Mouse (Mus musculus) thymus, adult 2 months (tissue): ENCODE results near the gene Cacng6. TPM values are rescaled to one million over a fixed set of nuclear protein-coding genes. Genes with fewer than 3 reads are reported as not detected.
"Not testable (repeated sequence)": the region's sequence is repeated elsewhere in the genome, so short reads cannot be mapped to it uniquely, and the experiment has no call there.

Experiments
- DNase-seq: peaks from one replicate; pipeline ENCODE4 v3.0.0; 2021
- H3K27ac ChIP-seq: fragments of 200-500 bp; 2 replicates; pipeline ENCODE4 v1.5.1; 2012; ENCODE audit warnings: low read length, control low read depth; ENCODE audit not compliant: control insufficient read depth, insufficient read depth
- H3K27me3 ChIP-seq: fragments of 200-500 bp; 2 replicates; pipeline ENCODE4 v1.6.1; 2012; ENCODE audit warnings: mild to moderate bottlenecking, low read length, moderate library complexity, mixed read lengths; ENCODE audit not compliant: control insufficient read depth, insufficient read depth
- H3K36me3 ChIP-seq: fragments of 200-500 bp; 2 replicates; pipeline ENCODE4 v1.6.1; 2012; ENCODE audit warnings: mild to moderate bottlenecking, low read length, moderate library complexity; ENCODE audit not compliant: control insufficient read depth, insufficient read depth
- H3K4me1 ChIP-seq: fragments of 200-500 bp; replicated peaks from 2 replicates; pipeline ENCODE4 v1.6.1; 2012; ENCODE audit warnings: low read length; ENCODE audit not compliant: control insufficient read depth, insufficient read depth
- H3K4me3 ChIP-seq: fragments of 200-500 bp; 2 replicates; pipeline ENCODE4 v1.5.1; 2012; ENCODE audit warnings: mild to moderate bottlenecking, low read length, control low read depth, moderate library complexity; ENCODE audit not compliant: control insufficient read depth, insufficient read depth
- CTCF ChIP-seq: fragments of 200-500 bp; IDR thresholded peaks from 2 replicates; pipeline ENCODE4 v1.5.1; 2012; ENCODE audit warnings: mild to moderate bottlenecking, control low read depth, low read length, moderate library complexity, borderline replicate concordance; ENCODE audit not compliant: control insufficient read depth, poor library complexity, insufficient read depth; ENCODE audit errors: extremely low read depth
- POLR2A ChIP-seq: fragments of 200-500 bp; IDR thresholded peaks from 2 replicates; pipeline ENCODE4 v1.6.1; 2012; ENCODE audit warnings: mild to moderate bottlenecking, low read length, control low read depth, moderate library complexity; ENCODE audit not compliant: control insufficient read depth, poor library complexity, insufficient read depth; ENCODE audit errors: extremely low read depth
- WGBS: fragments of 180-500 bp; shearing (Covaris S2); methylation state at CpG from one replicate; pipeline ENCODE4 v1.1.7; 2018; 5-methylcytosine and 5-hydroxymethylcytosine counted together
- polyA plus RNA-seq: library from polyadenylated mRNA; depleted of rRNA; stranded (reverse); fragments of >200 nt; gene quantifications from 2 replicates; pipeline ENCODE4 v1.2.3, GENCODE M21; 2012

Gene Cacng6
- polyA plus RNA-seq, 1 experiment, result 0.40 TPM

DNA sequence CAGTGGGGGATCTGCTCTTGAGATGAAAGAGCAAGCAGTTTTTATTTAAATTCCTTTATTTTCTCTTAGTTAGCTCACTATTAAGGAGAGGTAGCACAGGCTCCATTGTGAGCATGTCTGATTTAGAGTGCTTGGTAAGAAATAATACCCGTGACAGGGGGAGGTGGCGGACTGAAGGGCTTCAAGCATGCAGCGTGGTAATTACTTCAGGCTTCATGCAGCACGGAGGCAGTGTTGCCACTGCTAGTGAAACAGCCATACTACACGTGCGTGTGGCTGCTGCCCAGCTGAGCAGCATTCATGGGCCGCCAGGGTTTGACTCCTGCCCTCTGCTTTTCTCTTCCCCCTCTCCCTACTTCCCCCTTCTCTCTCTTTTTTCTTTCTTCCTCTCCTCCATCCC lies 26.2 kb upstream of the Cacng6 start:
- TF ChIP-seq CTCF (no peak), POLR2A (no peak)
- H3K27ac ChIP-seq, result no peak overlapping the region
- no peak for DNase-seq
- H3K4me1 ChIP-seq, result no peaks in the 10 kb centered on the region
- H3K27me3 ChIP-seq, result no peaks in the 10 kb centered on the region
- H3K4me3 ChIP-seq, result no peak overlapping the region
- no peaks in the 10 kb centered on the region for H3K36me3 ChIP-seq
- WGBS, result 78% methylated on average over 7 of the region's 7 CpGs

DNA sequence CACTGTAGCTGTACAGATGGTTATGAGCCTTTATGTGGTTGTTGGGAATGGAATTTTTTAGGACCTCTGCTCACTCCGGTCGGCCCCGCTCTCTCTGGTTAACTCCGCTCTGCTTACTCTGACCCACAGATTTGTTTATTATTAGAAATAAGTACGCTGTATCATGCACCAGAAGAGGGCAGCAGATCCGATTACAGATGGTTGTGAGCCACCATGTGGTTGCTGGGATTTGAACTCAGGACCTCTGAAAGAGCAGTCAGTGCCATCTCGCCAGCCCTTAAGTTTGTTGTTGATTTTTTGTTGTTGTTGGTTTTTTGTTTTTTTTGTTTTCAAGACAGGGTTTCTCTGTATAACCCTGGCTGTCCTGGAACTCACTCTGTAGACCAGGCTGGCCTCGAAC lies 25.6 kb upstream of the Cacng6 start:
- WGBS, result 96% methylated on average over 8 of the region's 8 CpGs
- not testable (repeated sequence) for H3K36me3 ChIP-seq

DNA sequence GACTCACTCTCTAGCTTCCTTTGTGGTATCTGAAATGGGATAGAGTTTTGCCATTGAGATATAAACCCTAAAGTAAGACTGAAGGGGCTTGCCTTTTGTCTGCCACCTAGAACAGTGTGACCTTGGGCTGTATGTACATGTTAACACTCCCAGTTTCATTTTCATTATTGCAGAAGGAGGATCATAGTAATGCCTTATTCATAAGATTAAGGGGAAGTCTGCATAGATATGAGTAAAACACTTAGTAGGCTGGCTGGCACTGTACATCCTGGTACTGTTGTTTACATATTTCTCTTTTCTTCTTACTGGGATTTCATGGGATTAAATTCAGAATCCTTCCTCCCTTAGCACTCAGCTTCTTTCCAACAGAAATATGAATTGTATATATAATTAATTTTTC lies 24.1 kb upstream of the Cacng6 start:
- no peak for DNase-seq

More for the DNA sequence above, 25.6 kb upstream of the Cacng6 start:
- not testable (repeated sequence) for H3K27me3 ChIP-seq, DNase-seq, H3K4me3 ChIP-seq, H3K27ac ChIP-seq, H3K4me1 ChIP-seq

DNA sequence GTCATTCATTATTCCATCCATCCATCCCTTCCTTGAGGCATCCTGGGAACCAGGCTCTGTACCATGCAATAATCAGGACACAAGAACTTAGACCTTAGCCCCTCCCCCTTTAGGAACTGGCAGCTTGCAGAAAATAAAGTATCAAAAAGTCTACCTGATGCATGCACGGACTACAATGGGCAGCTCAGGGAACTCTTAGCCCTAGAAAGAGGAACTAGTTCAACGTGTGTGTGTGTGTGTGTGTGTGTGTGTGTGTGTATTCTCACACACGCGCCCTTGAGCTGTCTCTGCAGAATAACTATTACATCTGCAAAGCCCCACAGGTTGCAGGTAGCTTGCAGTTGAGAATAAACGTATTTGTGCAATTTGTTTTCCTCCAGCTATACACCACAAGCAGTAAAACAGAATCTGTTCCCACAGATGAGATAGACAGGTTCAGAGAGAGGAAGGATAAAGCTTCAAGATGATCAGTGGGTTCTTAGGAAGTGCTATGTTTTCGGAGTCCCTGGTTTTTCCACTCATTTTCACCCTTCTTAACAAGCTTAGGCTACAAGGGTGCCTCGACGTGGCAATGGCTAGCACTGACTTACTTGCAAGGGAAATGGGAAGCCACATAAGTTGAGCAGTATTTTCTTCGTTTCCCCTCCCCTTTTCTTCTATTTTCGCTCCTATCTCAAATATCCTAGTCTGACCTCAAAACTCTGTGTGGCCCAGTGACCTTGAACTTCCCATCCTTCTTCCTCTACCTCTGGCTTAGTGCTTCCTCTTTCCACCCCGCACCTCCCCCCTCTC lies 14.1 kb upstream of the Cacng6 start:
- DNase-seq, result no peak
- Histone ChIP-seq H3K4me3 (no peak overlapping the region), H3K27ac (no peak overlapping the region), H3K36me3 (no peaks in the 10 kb centered on the region), H3K27me3 (peaks cover 12% of the 10 kb centered on the region), H3K4me1 (no peaks in the 10 kb centered on the region; the same call in 1 of the 2 replicates)
- no peak for TF ChIP-seq POLR2A
- TF ChIP-seq CTCF, result no peak
- 7% methylated on average over 11 of the region's 11 CpGs for WGBS

More for the DNA sequence above, 24.1 kb upstream of the Cacng6 start:
- H3K4me3 ChIP-seq, result no peak overlapping the region
- H3K27me3 ChIP-seq, result no peaks in the 10 kb centered on the region
- no peaks in the 10 kb centered on the region for H3K4me1 ChIP-seq
- H3K27ac ChIP-seq, result no peak overlapping the region
- TF ChIP-seq POLR2A, result no peak
- no peak for TF ChIP-seq CTCF
- no peaks in the 10 kb centered on the region for H3K36me3 ChIP-seq

DNA sequence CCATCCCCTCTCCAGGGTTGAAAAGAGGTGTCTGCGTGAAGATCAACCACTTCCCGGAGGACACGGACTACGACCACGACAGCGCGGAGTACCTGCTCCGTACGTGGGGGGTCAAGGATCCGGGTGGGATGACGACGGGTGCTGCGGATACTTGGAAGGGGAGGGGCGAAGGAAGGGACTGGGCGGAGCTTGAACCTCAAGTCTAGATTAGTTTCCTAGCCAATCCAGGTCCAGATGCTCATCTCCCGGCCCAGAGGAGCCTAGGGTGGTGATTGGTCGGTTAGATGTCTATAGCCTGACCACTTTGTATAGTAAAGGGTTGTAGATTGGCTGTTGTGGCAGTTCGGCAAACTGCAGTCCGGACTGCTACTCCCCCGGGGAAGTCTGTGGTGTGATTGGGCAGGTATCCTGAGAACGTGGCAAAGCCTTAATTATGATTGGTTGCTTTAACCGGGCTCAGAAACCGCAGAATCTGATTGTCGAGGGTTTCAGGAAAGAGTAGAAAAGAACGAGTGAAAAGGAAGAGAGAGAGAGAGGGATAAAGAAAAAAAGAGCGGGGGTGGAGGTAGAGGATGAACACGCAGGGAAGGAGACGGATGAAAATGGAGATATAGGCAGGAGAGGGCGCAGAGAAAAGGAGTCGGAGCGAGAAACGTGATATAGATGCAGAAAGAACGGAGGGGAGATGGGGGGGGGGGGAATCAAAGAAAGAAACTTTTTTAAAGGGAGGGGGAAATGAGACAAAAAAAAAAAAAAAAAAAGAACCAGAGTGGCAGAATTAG lies 12.6 kb upstream of the Cacng6 start:
- WGBS, result 2% methylated on average over 33 of the region's 33 CpGs
- Histone ChIP-seq H3K4me3 (no peak overlapping the region), H3K4me1 (no peaks in the 10 kb centered on the region; the same call in 1 of the 2 replicates), H3K36me3 (no peaks in the 10 kb centered on the region), H3K27me3 (peaks cover 12% of the 10 kb centered on the region), H3K27ac (no peak overlapping the region)
- no peak for DNase-seq
- TF ChIP-seq CTCF, result no peak
- TF ChIP-seq POLR2A, result no peak

DNA sequence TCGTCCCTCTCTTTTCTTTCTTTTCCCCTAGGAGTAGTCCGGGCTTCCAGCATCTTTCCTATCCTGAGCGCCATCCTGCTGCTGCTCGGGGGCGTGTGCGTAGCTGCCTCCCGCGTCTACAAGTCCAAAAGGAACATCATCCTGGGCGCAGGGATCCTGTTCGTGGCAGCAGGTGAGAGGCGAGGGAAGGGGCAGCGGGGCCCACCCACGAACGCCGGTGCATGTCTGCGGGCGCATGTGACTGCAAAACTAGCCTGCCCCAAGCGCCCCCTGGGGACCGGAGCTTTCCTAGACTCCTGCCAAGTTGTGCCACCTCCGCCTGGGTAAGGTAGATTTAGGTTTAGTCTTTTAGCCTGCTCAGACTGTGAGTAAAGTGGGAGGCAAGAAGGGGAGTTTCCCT lies 12.0 kb upstream of the Cacng6 start:
- no peak overlapping the region for H3K4me3 ChIP-seq
- peaks cover 12% of the 10 kb centered on the region for H3K27me3 ChIP-seq
- peak; percentile 60 for DNase-seq

More for the DNA sequence above, 12.0 kb upstream of the Cacng6 start:
- Histone ChIP-seq H3K27ac (no peak overlapping the region), H3K36me3 (no peaks in the 10 kb centered on the region), H3K4me1 (no peaks in the 10 kb centered on the region; the same call in 1 of the 2 replicates)
- 6% methylated on average over 20 of the region's 20 CpGs for WGBS
- TF ChIP-seq CTCF (no peak), POLR2A (no peak)
